Mouse (Mus musculus) small intestine, adult 10 weeks (tissue): ENCODE results near the gene Jagn1. TPM values are rescaled to one million over a fixed set of nuclear protein-coding genes. Genes with fewer than 3 reads are reported as not detected.

Experiments
- polyA plus RNA-seq: library from polyadenylated mRNA; stranded (reverse); fragments of 350-450 nt; fragmentation: Illumina TruSeq; extraction: RNeasy Lipid Tissue Mini Kit (QIAGEN cat#74804); gene quantifications from one replicate; pipeline ENCODE4 v1.2.3, GENCODE M21; 2014; ENCODE audit warnings: low replicate concordance

Gene Jagn1
- 12.1 TPM for polyA plus RNA-seq

DNA sequence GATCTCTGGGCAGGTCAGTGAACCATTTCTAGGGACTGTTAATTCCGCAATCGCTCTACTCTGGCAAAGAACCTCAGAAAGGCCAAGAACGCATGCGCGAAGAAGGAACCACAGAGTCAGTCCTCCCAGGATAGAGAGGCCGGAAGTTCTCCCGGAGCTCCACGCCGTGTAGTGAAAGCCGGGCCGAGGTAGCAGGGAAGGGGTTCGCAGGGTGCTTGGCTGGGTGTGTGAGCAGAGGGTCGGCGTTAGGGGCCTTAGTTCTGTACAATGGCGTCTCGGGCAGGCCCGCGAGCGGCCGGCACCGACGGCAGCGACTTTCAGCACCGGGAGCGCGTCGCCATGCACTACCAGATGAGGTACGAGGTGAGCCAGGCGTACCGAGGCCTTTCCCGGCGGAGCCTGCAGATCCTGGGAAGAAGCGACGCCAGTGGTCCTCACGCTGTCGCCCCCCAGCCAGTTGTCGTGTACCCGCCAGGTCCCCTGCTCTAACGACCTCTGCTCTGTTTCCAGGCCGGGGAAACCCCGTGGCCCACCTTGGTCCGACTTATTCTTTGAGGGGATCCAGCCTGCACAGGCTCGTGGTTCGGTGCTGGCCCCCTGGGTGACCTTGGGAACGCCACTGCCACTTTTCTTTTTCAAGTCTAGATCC lies at the start of gene Jagn1:
Gene Jagn1, plus strand, starts transcription at position 128 of the 649 bp plus-strand sequence.

DNA sequence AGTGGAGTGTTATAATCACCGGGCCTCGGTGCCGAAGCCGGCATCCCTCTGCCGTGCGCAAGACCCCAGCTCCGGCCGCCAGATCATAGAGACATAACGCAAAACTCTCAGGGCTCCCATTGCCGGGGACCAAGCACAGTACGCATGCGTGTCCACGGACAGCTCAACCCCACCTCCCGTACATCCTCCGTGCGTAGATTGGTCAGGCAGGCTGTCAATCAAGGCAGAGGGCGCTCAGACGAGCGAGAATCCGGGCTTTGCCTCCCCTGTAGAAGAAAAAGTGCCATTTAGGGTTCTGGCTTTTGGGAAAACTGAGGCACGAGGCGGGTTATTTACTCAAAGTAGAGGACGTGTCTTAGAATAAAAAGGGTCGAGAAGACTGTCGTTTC lies 23.2 kb upstream of the Jagn1 start, which contains the start of gene Rpusd3:
Gene Rpusd3, minus strand, starts transcription at position 142 of the 389 bp plus-strand sequence.

DNA sequence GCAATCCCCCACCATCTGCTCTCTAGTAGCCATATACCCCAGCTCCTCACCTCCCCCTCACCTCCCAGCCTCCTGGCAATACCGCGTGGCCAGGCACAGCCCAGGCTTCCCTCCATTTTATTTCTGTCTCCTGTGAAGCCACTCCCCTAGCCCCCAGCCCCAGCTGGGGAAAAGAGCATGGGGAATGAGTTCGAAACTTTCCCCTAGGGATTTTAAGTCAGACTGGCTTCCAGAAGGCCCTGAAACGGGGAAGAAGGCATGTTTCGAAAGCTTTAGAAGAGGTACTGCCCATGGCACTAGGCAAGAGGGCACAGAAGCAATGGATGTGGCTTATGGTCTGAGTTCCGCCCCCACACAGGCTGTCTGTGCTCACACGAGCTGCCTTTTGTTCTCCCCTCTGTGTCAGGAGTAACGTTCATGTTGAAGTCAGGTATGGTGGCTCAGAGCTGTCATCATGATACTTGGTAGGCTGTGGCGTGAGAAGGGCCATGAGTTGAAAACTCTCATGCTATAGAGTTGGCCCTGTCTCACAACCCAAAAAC lies 6.6 kb upstream of the Jagn1 start, which contains the start of gene Cidec:
Gene Cidec, minus strand, starts transcription at position 97 of the 542 bp plus-strand sequence.

GRCm38 (mm10) chr6:113457952-113458534 lies 15.7 kb downstream of the Jagn1 start, which contains the start of gene Il17re:
Il17re (plus strand) TSS chr6:113458484.

DNA sequence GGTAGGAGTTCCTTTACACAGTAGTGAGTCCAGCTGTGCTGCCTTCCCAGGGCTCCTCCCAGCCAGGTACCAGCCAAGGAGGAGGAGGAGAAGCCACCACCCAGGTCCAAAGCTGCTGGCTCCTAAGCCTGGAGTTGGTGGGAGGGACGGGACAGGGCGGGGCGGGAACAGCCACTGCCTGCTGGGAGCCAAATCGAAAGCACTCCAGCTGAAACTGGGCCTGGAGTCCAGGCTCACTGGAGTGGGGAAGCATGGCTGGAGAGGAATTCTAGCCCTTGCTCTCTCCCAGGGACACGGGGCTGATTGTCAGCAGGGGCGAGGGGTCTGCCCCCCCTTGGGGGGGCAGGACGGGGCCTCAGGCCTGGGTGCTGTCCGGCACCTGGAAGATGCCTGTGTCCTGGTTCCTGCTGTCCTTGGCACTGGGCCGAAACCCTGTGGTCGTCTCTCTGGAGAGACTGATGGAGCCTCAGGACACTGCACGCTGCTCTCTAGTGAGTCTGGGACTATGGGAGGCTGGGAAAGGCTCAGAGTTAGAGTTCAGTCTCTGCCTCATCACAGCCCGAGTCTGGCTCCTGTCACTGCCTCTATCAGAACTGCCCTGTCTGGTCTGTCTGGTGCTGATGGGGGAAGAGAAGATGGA lies 29.0 kb downstream of the Jagn1 start, which contains the start of gene Il17rc:
Gene Il17rc, plus strand, starts transcription at position 131 of the 640 bp plus-strand sequence.

DNA sequence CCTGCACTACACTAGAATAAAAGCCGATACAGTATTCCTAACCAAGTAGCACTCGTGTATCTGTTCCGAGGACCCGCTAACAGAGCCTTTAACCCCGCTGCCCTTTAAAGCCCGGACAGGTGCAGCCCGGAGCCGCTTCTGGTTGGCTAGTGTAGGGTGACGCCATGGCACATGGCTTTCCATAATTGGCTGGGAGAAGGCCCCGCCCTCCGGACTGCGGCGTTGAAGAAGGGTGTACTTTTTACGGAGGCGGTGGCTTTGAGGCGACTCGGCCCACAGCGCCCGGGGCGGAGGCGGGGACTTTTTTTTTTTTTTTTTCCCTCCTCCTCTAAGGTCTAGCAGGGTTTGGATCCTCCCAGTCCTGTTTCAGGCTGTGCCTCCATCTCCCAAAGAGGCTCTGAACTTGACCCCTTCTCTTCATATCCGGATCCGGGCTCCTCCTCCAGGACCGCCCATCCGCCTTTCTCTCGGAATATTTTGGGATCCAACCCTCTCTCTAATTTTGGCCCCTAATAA lies 40.8 kb downstream of the Jagn1 start, which contains the start of gene Creld1:
Gene Creld1, plus strand, starts transcription at position 198 of the 516 bp plus-strand sequence.

Other genes with a start within 250 kb of the Jagn1 start
- gene Lhfpl4, start 247.2 kb upstream of the Jagn1 start, polyA plus RNA-seq: not detected
- gene Mtmr14, start 204.7 kb upstream of the Jagn1 start, polyA plus RNA-seq: 12.6 TPM
- gene Cpne9, start 160.3 kb upstream of the Jagn1 start, polyA plus RNA-seq: not detected
- gene Brpf1, start 135.4 kb upstream of the Jagn1 start, polyA plus RNA-seq: 3.4 TPM
- gene Ogg1, start 115.6 kb upstream of the Jagn1 start, polyA plus RNA-seq: 2.3 TPM
- 6.7 TPM for gene Camk1, start 98.6 kb upstream of the Jagn1 start, polyA plus RNA-seq
- 1.6 TPM for gene Tada3, start 64.7 kb upstream of the Jagn1 start, polyA plus RNA-seq
- 89.9 TPM for gene Arpc4, start 64.5 kb upstream of the Jagn1 start, polyA plus RNA-seq
- 1.5 TPM for gene Ttll3, start 53.3 kb upstream of the Jagn1 start, polyA plus RNA-seq
- gene Rpusd3, start 23.2 kb upstream of the Jagn1 start, polyA plus RNA-seq: not detected
- 2.0 TPM for gene Cidec, start 6.8 kb upstream of the Jagn1 start, polyA plus RNA-seq
- gene Il17re, start 15.9 kb downstream of the Jagn1 start, polyA plus RNA-seq: 0.56 TPM
- 2.8 TPM for gene Il17rc, start 28.9 kb downstream of the Jagn1 start, polyA plus RNA-seq
- gene Creld1, start 40.7 kb downstream of the Jagn1 start, polyA plus RNA-seq: not detected
- gene Prrt3, start 59.4 kb downstream of the Jagn1 start, polyA plus RNA-seq: not detected
- 63.8 TPM for gene Emc3, start 89.1 kb downstream of the Jagn1 start, polyA plus RNA-seq
- gene Fancd2, start 89.1 kb downstream of the Jagn1 start, polyA plus RNA-seq: 2.3 TPM
- gene Fancd2os, start 158.1 kb downstream of the Jagn1 start, polyA plus RNA-seq: not detected
- 30.0 TPM for gene Brk1, start 162.2 kb downstream of the Jagn1 start, polyA plus RNA-seq
- gene Vhl, start 181.4 kb downstream of the Jagn1 start, polyA plus RNA-seq: 17.0 TPM
- 12.7 TPM for gene Irak2, start 195.9 kb downstream of the Jagn1 start, polyA plus RNA-seq